Mouse (Mus musculus) telencephalon, adult 2 months (tissue): ENCODE results near the gene Foxn1.

ENCODE experiments used
- DNase-seq: peaks from one replicate; pipeline ENCODE4 v3.0.0-alpha.2; 2011; ENCODE audit warnings: low read depth, low spot score

Foxn1 gene

GRCm38 (mm10) chr11:78386508-78387043 lies at the start of gene Foxn1:
Gene Foxn1 (minus strand): TSS chr11:78386558.
- no peak for DNase-seq

- DNase-seq: no peak
These were observed 49.5 kb upstream of the Foxn1 start for GRCm38 (mm10) chr11:78435776-78436349.

- DNase-seq: no peak
These were observed 47.7 kb upstream of the Foxn1 start for GRCm38 (mm10) chr11:78434052-78434451.

- no peak for DNase-seq
These were observed 44.8 kb upstream of the Foxn1 start for GRCm38 (mm10) chr11:78431176-78431575.

- DNase-seq: no peak
These were observed 44.0 kb upstream of the Foxn1 start for GRCm38 (mm10) chr11:78430195-78430878.

- DNase-seq: no peak
These were observed 42.0 kb upstream of the Foxn1 start for GRCm38 (mm10) chr11:78428309-78428708.

- no peak for DNase-seq
These were observed 41.3 kb upstream of the Foxn1 start for GRCm38 (mm10) chr11:78427655-78428054.

GRCm38 (mm10) chr11:78425572-78425971 lies 39.2 kb upstream of the Foxn1 start:
- no peak for DNase-seq

- DNase-seq: no peak
These were observed 38.0 kb upstream of the Foxn1 start for GRCm38 (mm10) chr11:78424352-78424751.

GRCm38 (mm10) chr11:78422055-78422819 lies 35.9 kb upstream of the Foxn1 start, which contains the start of gene Slc13a2:
Gene Slc13a2 (minus strand): TSS chr11:78422217.
- no peak for DNase-seq

- DNase-seq: no peak
These were observed 35.0 kb upstream of the Foxn1 start for GRCm38 (mm10) chr11:78421201-78422009.

GRCm38 (mm10) chr11:78420263-78420889 lies 34.0 kb upstream of the Foxn1 start:
- DNase-seq: no peak

GRCm38 (mm10) chr11:78416854-78417253 lies 30.5 kb upstream of the Foxn1 start:
- no peak for DNase-seq

- DNase-seq: no peak
These were observed 26.5 kb upstream of the Foxn1 start for GRCm38 (mm10) chr11:78412861-78413260.

GRCm38 (mm10) chr11:78412324-78412850 lies 26.0 kb upstream of the Foxn1 start:
- no peak for DNase-seq

- DNase-seq: no peak
These were observed 25.4 kb upstream of the Foxn1 start for GRCm38 (mm10) chr11:78411606-78412323.

- DNase-seq: no peak
These were observed 22.2 kb upstream of the Foxn1 start for GRCm38 (mm10) chr11:78408256-78409240.

GRCm38 (mm10) chr11:78402062-78402461 lies 15.7 kb upstream of the Foxn1 start:
- DNase-seq: no peak

GRCm38 (mm10) chr11:78401469-78401868 lies 15.1 kb upstream of the Foxn1 start:
- no peak for DNase-seq
